Mouse (Mus musculus) C2C12 (cell line): ENCODE results near the gene Cartpt.

Source experiments
- CEBPB ChIP-seq: IDR thresholded peaks from one replicate; pipeline ENCODE4 v1.6.1; 2011; ENCODE audit warnings: low read depth, mild to moderate bottlenecking, control low read depth, moderate library complexity
- CTCF ChIP-seq: IDR thresholded peaks from one replicate; pipeline ENCODE4 v1.5.1; 2011; ENCODE audit not compliant: control insufficient read depth, insufficient read depth, insufficient read length
- MYOG ChIP-seq: IDR thresholded peaks from one replicate; pipeline ENCODE4 v1.6.1; 2011; ENCODE audit not compliant: control insufficient read depth, insufficient read length; ENCODE audit errors: extremely low read depth
- USF1 ChIP-seq: IDR thresholded peaks from one replicate; pipeline ENCODE4 v1.6.1; 2011; ENCODE audit warnings: low read depth, mild to moderate bottlenecking, control low read depth, moderate library complexity

DNA sequence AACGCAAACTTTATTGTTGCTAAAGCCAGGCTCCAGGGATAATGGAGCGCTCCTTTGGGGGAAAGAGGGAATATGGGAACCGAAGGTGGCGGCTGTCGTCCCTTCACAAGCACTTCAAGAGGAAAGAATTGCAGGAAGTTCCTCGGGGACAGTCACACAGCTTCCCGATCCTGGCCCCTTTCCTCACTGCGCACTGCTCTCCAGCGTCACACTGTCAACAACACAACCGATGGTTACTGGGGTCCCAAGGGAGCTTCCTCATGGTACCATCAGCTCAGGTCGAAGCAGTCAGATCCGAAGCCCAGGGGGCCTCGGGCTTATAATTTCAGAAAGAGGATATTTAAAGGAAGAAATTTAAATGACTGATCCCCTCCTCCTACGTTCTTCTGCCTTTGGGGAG is 2.1 kb downstream of the Cartpt start:
- TF ChIP-seq CTCF (no peak), USF1 (no peak), CEBPB (no peak), MYOG (no peak)
